ENCODE assay signal across 9 mouse cellular contexts in genomic region chr2:84728191-84728590, GRCm38 (mm10). TPM values are rescaled to one million over a fixed set of nuclear protein-coding genes. Genes with fewer than 3 reads are reported as not detected.
DNase-seq lines count a peak whose midpoint lies in the region; ATAC-seq lines count a peak whose summit lies in the region.
"Not testable (repeated sequence)": the region's sequence is repeated elsewhere in the genome, so short reads cannot be mapped to it uniquely, and the experiment has no call there.
"Had no signal": no experiment of that assay in that cellular context is flagged by ENCODE, and none has a peak within 500 bp of the region (broad histone marks: within the 10 kb centered on the region; RNA-seq: fewer than 3 reads in every experiment).

No protein-coding gene starts in this region.

- not testable (repeated sequence) for ATAC-seq in hindbrain, embryonic 15.5 days (ENCODE audit: low FRiP score, low read depth); liver, embryonic 11.5 days (replicated peaks; ENCODE audit: low FRiP score); liver, embryonic 15.5 days (ENCODE audit: insufficient read depth); neural tube, embryonic 14.5 days (ENCODE audit: low read depth)

- not testable (repeated sequence) for H3K27me3 ChIP-seq in erythroblast, embryonic 14.5 days (ENCODE audit: control insufficient read depth); hindbrain, embryonic 15.5 days; liver, embryonic 11.5 days (replicated peaks; ENCODE audit: control insufficient read depth, insufficient read depth, low read length); liver, embryonic 15.5 days; neural tube, embryonic 14.5 days (ENCODE audit: control insufficient read depth, insufficient read depth, low read length)

- H3K27ac ChIP-seq in hindbrain, embryonic 15.5 days (replicated peaks); liver, embryonic 11.5 days (ENCODE audit: low read depth, low read length); neural tube, embryonic 14.5 days (ENCODE audit: low read depth, low read length): not testable (repeated sequence)
- H3K27ac ChIP-seq in liver, embryonic 15.5 days (replicated peaks) = peak overlapping the region; percentile 94
- peak overlapping the region; percentile 78 for H3K27ac ChIP-seq in macrophage

- peak overlapping the region; percentile 84 for H3K4me2 ChIP-seq in hindbrain, embryonic 15.5 days
- peak overlapping the region; percentile 73; the same call in 1 of the 2 replicates for H3K4me2 ChIP-seq in liver, embryonic 11.5 days
- peak overlapping the region; percentile 81 for H3K4me2 ChIP-seq in liver, embryonic 15.5 days
- H3K4me2 ChIP-seq in neural tube, embryonic 14.5 days (ENCODE audit: low read depth, low read length) = peak overlapping the region; percentile 94; the same call in 1 of the 2 replicates

- WGBS in hindbrain, embryonic 15.5 days = 87% methylated on average over 5 of the region's 5 CpGs
- WGBS in liver, embryonic 11.5 days = 82% methylated on average over 5 of the region's 5 CpGs
- WGBS in liver, embryonic 15.5 days (ENCODE audit: insufficient replicate concordance) = 78% methylated on average over 5 of the region's 5 CpGs
- 92% methylated on average over 5 of the region's 5 CpGs for WGBS in macrophage (ENCODE audit: missing documents)
- WGBS in neural tube, embryonic 14.5 days = 82% methylated on average over 5 of the region's 5 CpGs

- H3K9ac ChIP-seq in hindbrain, embryonic 15.5 days; liver, embryonic 11.5 days (ENCODE audit: low read depth, low read length); liver, embryonic 15.5 days; neural tube, embryonic 14.5 days (replicated peaks; ENCODE audit: low read depth, low read length): not testable (repeated sequence)

- H3K4me3 ChIP-seq in erythroblast, embryonic 14.5 days (replicated peaks) = peak overlapping the region; percentile 91
- not testable (repeated sequence) for H3K4me3 ChIP-seq in hindbrain, embryonic 15.5 days; liver, embryonic 11.5 days (ENCODE audit: low read depth, low read length); neural tube, embryonic 14.5 days (ENCODE audit: low read depth, low read length)
- H3K4me3 ChIP-seq in liver, embryonic 15.5 days (replicated peaks) = peak overlapping the region; percentile 67; the same call in 1 of the 2 replicates
- peak overlapping the region; percentile 81; the same call in 1 of the 2 replicates for H3K4me3 ChIP-seq in macrophage (ENCODE audit: inconsistent target)

- peaks cover 54% of the 10 kb centered on the region for H3K36me3 ChIP-seq in erythroblast, embryonic 14.5 days (ENCODE audit: control insufficient read depth)
- H3K36me3 ChIP-seq in hindbrain, embryonic 15.5 days = peaks cover 11% of the 10 kb centered on the region; the same call in 1 of the 2 replicates
- peaks cover 13% of the 10 kb centered on the region for H3K36me3 ChIP-seq in liver, embryonic 11.5 days (ENCODE audit: control insufficient read depth, insufficient read depth, low read length)
- peaks cover 31% of the 10 kb centered on the region for H3K36me3 ChIP-seq in liver, embryonic 15.5 days (replicated peaks)
- H3K36me3 ChIP-seq in macrophage (ENCODE audit: inconsistent target) = peaks cover 14% of the 10 kb centered on the region; the same call in 1 of the 2 replicates
- peaks cover 14% of the 10 kb centered on the region for H3K36me3 ChIP-seq in neural tube, embryonic 14.5 days (ENCODE audit: control insufficient read depth, insufficient read depth, low read length)

- DNase-seq in heart, adult 11 months = peak; percentile 81
- not testable (repeated sequence) for DNase-seq in liver, embryonic 11.5 days (ENCODE audit: low spot score)

- H3K79me2 ChIP-seq in macrophage (ENCODE audit: inconsistent target) = peaks cover 39% of the 10 kb centered on the region

- H3K4me1 ChIP-seq in erythroblast, embryonic 14.5 days (ENCODE audit: control insufficient read depth) = peaks cover 88% of the 10 kb centered on the region
- peaks cover 30% of the 10 kb centered on the region for H3K4me1 ChIP-seq in hindbrain, embryonic 15.5 days (replicated peaks)
- H3K4me1 ChIP-seq in liver, embryonic 11.5 days (replicated peaks; ENCODE audit: control insufficient read depth, insufficient read depth, low read length) = peaks cover 12% of the 10 kb centered on the region
- peaks cover 84% of the 10 kb centered on the region for H3K4me1 ChIP-seq in liver, embryonic 15.5 days (replicated peaks)
- peaks cover 20% of the 10 kb centered on the region for H3K4me1 ChIP-seq in neural tube, embryonic 14.5 days (ENCODE audit: control insufficient read depth, insufficient read depth, low read length)

- H3K9me3 ChIP-seq in erythroblast, embryonic 14.5 days (ENCODE audit: control insufficient read depth, low read length); hindbrain, embryonic 15.5 days; liver, embryonic 11.5 days (ENCODE audit: control insufficient read depth, low read length); liver, embryonic 15.5 days (replicated peaks); neural tube, embryonic 14.5 days (ENCODE audit: control insufficient read depth, low read length): not testable (repeated sequence)

RNA-seq across cellular contexts. Expression of gene Clp1, which starts 1.0 kb away (rescaled TPM):
- 0.18 and 0.22 TPM in 2 replicates for polyA plus RNA-seq in erythroblast, embryonic 14.5 days (2012)
- 20.7 and 22.4 TPM in 2 replicates for polyA plus RNA-seq in hindbrain, embryonic 15.5 days (2015; fragmentation: Nextera tagmentation; extraction: Ambion mirVana)
- polyA plus RNA-seq in liver, embryonic 11.5 days (2014; fragmentation: Nextera tagmentation; extraction: Ambion mirVana) = 59.3 and 63.4 TPM in 2 replicates
- polyA plus RNA-seq in liver, embryonic 15.5 days (2015; fragmentation: Nextera tagmentation; extraction: Ambion mirVana) = 53.9 and 59.7 TPM in 2 replicates
- total RNA-seq in macrophage (2018; cell fraction: chromatin; rRNA removed) = 10 to 100 TPM in 10 of 26 experiments, 1 to 10 TPM in 16; 4.2 to 12.4 (median 9.1) TPM
- 10 to 100 TPM in 25 of 26 experiments, 1 to 10 TPM in 1; 9.6 to 25.7 (median 16.7) TPM for total RNA-seq in macrophage (2018; cell fraction: cytosol; rRNA removed)
- 10 to 100 TPM in 23 of 26 experiments, 1 to 10 TPM in 3; 8.9 to 25.2 (median 14.1) TPM for total RNA-seq in macrophage (2018; cell fraction: nucleus; rRNA removed)
- 8.7 to 16.7 TPM (median 10.6 TPM) in 3 replicates for polyA plus RNA-seq in macrophage (2018)
- 20.6 and 24.7 TPM in 2 replicates for polyA plus RNA-seq in neural tube, embryonic 14.5 days (2014; fragmentation: Nextera tagmentation; extraction: Ambion mirVana)

RNA-seq across cellular contexts. Expression of gene Ypel4, which starts 5.7 kb away (rescaled TPM):
- polyA plus RNA-seq in erythroblast, embryonic 14.5 days (2012) = 145 and 156 TPM in 2 replicates
- polyA plus RNA-seq in hindbrain, embryonic 15.5 days (2015; fragmentation: Nextera tagmentation; extraction: Ambion mirVana) = 18.9 and 19.8 TPM in 2 replicates
- 11.4 and 14.2 TPM in 2 replicates for polyA plus RNA-seq in liver, embryonic 11.5 days (2014; fragmentation: Nextera tagmentation; extraction: Ambion mirVana)
- polyA plus RNA-seq in liver, embryonic 15.5 days (2015; fragmentation: Nextera tagmentation; extraction: Ambion mirVana) = 66.9 and 75.7 TPM in 2 replicates
- 1 to 10 TPM in 3 of 26 experiments, under 1 TPM in 3, not detected in 20; 0.42 to 1.4 (median 0.99) TPM for total RNA-seq in macrophage (2018; cell fraction: chromatin; rRNA removed)
- total RNA-seq in macrophage (2018; cell fraction: cytosol; rRNA removed) = under 1 TPM in 6 of 26 experiments, not detected in 20; 0.09 to 0.24 (median 0.10) TPM
- total RNA-seq in macrophage (2018; cell fraction: nucleus; rRNA removed) = 1 to 10 TPM in 3 of 26 experiments, under 1 TPM in 5, not detected in 18; 0.42 to 1.7 (median 0.71) TPM
- not detected in 3 replicates for polyA plus RNA-seq in macrophage (2018)
- 17.8 TPM in 2 replicates for polyA plus RNA-seq in neural tube, embryonic 14.5 days (2014; fragmentation: Nextera tagmentation; extraction: Ambion mirVana)
- total RNA-seq: MEL had no signal

RNA-seq across cellular contexts. Expression of gene Zdhhc5, which starts 13.2 kb away (rescaled TPM):
- 5.5 and 5.9 TPM in 2 replicates for polyA plus RNA-seq in erythroblast, embryonic 14.5 days (2012)
- 18.3 and 19.0 TPM in 2 replicates for polyA plus RNA-seq in hindbrain, embryonic 15.5 days (2015; fragmentation: Nextera tagmentation; extraction: Ambion mirVana)
- 26.5 and 28.8 TPM in 2 replicates for polyA plus RNA-seq in liver, embryonic 11.5 days (2014; fragmentation: Nextera tagmentation; extraction: Ambion mirVana)
- 17.3 and 18.4 TPM in 2 replicates for polyA plus RNA-seq in liver, embryonic 15.5 days (2015; fragmentation: Nextera tagmentation; extraction: Ambion mirVana)
- 10 to 100 TPM; 12.9 to 54.2 (median 28.4) TPM for total RNA-seq in macrophage (2018; cell fraction: chromatin; rRNA removed)
- 10 to 100 TPM; 45.8 to 89.3 (median 62.5) TPM for total RNA-seq in macrophage (2018; cell fraction: cytosol; rRNA removed)
- total RNA-seq in macrophage (2018; cell fraction: nucleus; rRNA removed) = 100 to 1,000 TPM in 1 of 26 experiments, 10 to 100 TPM in 25; 34.7 to 121 (median 65.3) TPM
- 32.4 to 50.5 TPM (median 45.2 TPM) in 3 replicates for polyA plus RNA-seq in macrophage (2018)
- polyA plus RNA-seq in neural tube, embryonic 14.5 days (2014; fragmentation: Nextera tagmentation; extraction: Ambion mirVana) = 22.8 and 23.9 TPM in 2 replicates

RNA-seq across cellular contexts. Expression of gene Gm19426, which starts 15.3 kb away (rescaled TPM):
- polyA plus RNA-seq in erythroblast, embryonic 14.5 days (2012) = 0.10 and 0.76 TPM in 2 replicates
- 5.1 and 5.9 TPM in 2 replicates for polyA plus RNA-seq in hindbrain, embryonic 15.5 days (2015; fragmentation: Nextera tagmentation; extraction: Ambion mirVana)
- polyA plus RNA-seq in liver, embryonic 11.5 days (2014; fragmentation: Nextera tagmentation; extraction: Ambion mirVana) = 2.9 and 3.3 TPM in 2 replicates
- polyA plus RNA-seq in liver, embryonic 15.5 days (2015; fragmentation: Nextera tagmentation; extraction: Ambion mirVana) = 1.4 and 1.5 TPM in 2 replicates
- not detected for total RNA-seq in macrophage (2018; cell fraction: chromatin; rRNA removed)
- not detected for total RNA-seq in macrophage (2018; cell fraction: cytosol; rRNA removed)
- not detected for total RNA-seq in macrophage (2018; cell fraction: nucleus; rRNA removed)
- polyA plus RNA-seq in macrophage (2018) = not detected in 3 replicates
- polyA plus RNA-seq in neural tube, embryonic 14.5 days (2014; fragmentation: Nextera tagmentation; extraction: Ambion mirVana) = 1.7 and 2.6 TPM in 2 replicates
- total RNA-seq: MEL had no signal
- polyA plus RNA-seq: inflammation-experienced regulatory T-cells, adult 6 months had no signal

RNA-seq across cellular contexts. Expression of gene Serping1, which starts 47.1 kb away (rescaled TPM):
- polyA plus RNA-seq in erythroblast, embryonic 14.5 days (2012) = not detected in 2 replicates
- 39.5 and 47.3 TPM in 2 replicates for polyA plus RNA-seq in hindbrain, embryonic 15.5 days (2015; fragmentation: Nextera tagmentation; extraction: Ambion mirVana)
- 38.4 and 43.2 TPM in 2 replicates for polyA plus RNA-seq in liver, embryonic 11.5 days (2014; fragmentation: Nextera tagmentation; extraction: Ambion mirVana)
- 84.2 and 102 TPM in 2 replicates for polyA plus RNA-seq in liver, embryonic 15.5 days (2015; fragmentation: Nextera tagmentation; extraction: Ambion mirVana)
- 1 to 10 TPM in 1 of 26 experiments, under 1 TPM in 1, not detected in 24; 0.25 to 3.7 TPM for total RNA-seq in macrophage (2018; cell fraction: chromatin; rRNA removed)
- total RNA-seq in macrophage (2018; cell fraction: cytosol; rRNA removed) = under 1 TPM in 9 of 26 experiments, not detected in 17; 0.09 to 0.33 (median 0.14) TPM
- total RNA-seq in macrophage (2018; cell fraction: nucleus; rRNA removed) = 1 to 10 TPM in 1 of 26 experiments, under 1 TPM in 6, not detected in 19; 0.24 to 1.7 (median 0.42) TPM
- 0.07 TPM in 1 of 3 replicates, not detected in the others for polyA plus RNA-seq in macrophage (2018)
- polyA plus RNA-seq in neural tube, embryonic 14.5 days (2014; fragmentation: Nextera tagmentation; extraction: Ambion mirVana) = 15.7 and 34.8 TPM in 2 replicates
- total RNA-seq: MEL had no signal

Comparison
In these comparisons a context has a peak if more than half of its experiments do, and no peak if none do; other contexts are left out.
1. RNA of gene Ypel4, which starts 5.7 kb away (polyA plus RNA-seq): 145 to 156 TPM in erythroblast, embryonic 14.5 days, 66.9 to 75.7 TPM in liver, embryonic 15.5 days, 18.9 to 19.8 TPM in hindbrain, embryonic 15.5 days, 17.8 TPM in neural tube, embryonic 14.5 days and 11.4 to 14.2 TPM in liver, embryonic 11.5 days; not detected in macrophage; every median in the first group is over 10 times any median in the second.
2. Peak in every context shown above with its lines, with median percentiles within 50 percentile points of each other: H3K4me2 ChIP-seq.